Mouse (Mus musculus) stomach, embryonic 16.5 days (tissue): ENCODE results near the gene Snd1. TPM values are rescaled to one million over a fixed set of nuclear protein-coding genes. Genes with fewer than 3 reads are reported as not detected.
"Not testable (repeated sequence)": the region's sequence is repeated elsewhere in the genome, so short reads cannot be mapped to it uniquely, and the experiment has no call there.

Experiments used
- ATAC-seq: fragments of 200-750 bp; cut with Nextera tagmentation; 2 replicates; pipeline ENCODE4 v1.8.0; 2017; ENCODE audit warnings: moderate number of reproducible peaks, moderate TSS enrichment; ENCODE audit not compliant: insufficient read depth, low FRiP score
- H3K27ac ChIP-seq: fragments of 300-500 bp; sonication (generic); 2 replicates; pipeline ENCODE4 v1.5.1; 2014; ENCODE audit warnings: low read length
- H3K27me3 ChIP-seq: fragments of 300-500 bp; sonication (generic); 2 replicates; pipeline ENCODE4 v1.6.1; 2014; ENCODE audit warnings: low read length, control low read depth, mixed read lengths; ENCODE audit not compliant: control insufficient read depth, insufficient read depth
- H3K36me3 ChIP-seq: fragments of 300-500 bp; sonication (generic); 2 replicates; pipeline ENCODE4 v1.6.1; 2014; ENCODE audit warnings: low read length; ENCODE audit not compliant: control insufficient read depth, insufficient read depth
- H3K4me1 ChIP-seq: fragments of 300-500 bp; sonication (generic); 2 replicates; pipeline ENCODE4 v1.6.1; 2014; ENCODE audit warnings: low read length, control low read depth, mixed read lengths; ENCODE audit not compliant: control insufficient read depth, insufficient read depth
- H3K4me2 ChIP-seq: fragments of 300-500 bp; sonication (generic); 2 replicates; pipeline ENCODE4 v1.6.1; 2014; ENCODE audit warnings: low read depth, low read length, mixed read lengths
- H3K4me3 ChIP-seq: fragments of 300-500 bp; sonication (generic); replicated peaks from 2 replicates; pipeline ENCODE4 v1.5.1; 2014; ENCODE audit warnings: mild to moderate bottlenecking, low read length
- H3K9ac ChIP-seq: fragments of 300-500 bp; sonication (generic); 2 replicates; pipeline ENCODE4 v1.6.1; 2014; ENCODE audit warnings: low read length
- H3K9me3 ChIP-seq: fragments of 300-500 bp; sonication (generic); replicated peaks from 2 replicates; pipeline ENCODE4 v1.6.1; 2016; ENCODE audit warnings: low read length, control low read depth; ENCODE audit not compliant: control insufficient read depth
- WGBS: fragments of 180-500 bp; shearing (Covaris S2); extraction: QIAGEN DNeasy Blood & Tissue Kit; methylation state at CpG from one replicate; pipeline ENCODE4 v1.1.7; 2014; 5-methylcytosine and 5-hydroxymethylcytosine counted together
- polyA plus RNA-seq: library from polyadenylated mRNA; unstranded; fragments of >200 nt; fragmentation: Nextera tagmentation; extraction: Ambion mirVana; gene quantifications from 2 replicates; pipeline ENCODE4 v1.2.1, GENCODE M21; 2015

Gene Snd1
- polyA plus RNA-seq, 1 experiment from 2014 or later: 136 TPM

GRCm38 (mm10) chr6:28919346-28919745, 444.4 kb downstream of the Snd1 start:
- Histone ChIP-seq H3K36me3 (no peaks in the 10 kb centered on the region), H3K27ac (no peak overlapping the region), H3K4me2 (no peak overlapping the region), H3K4me1 (peaks cover 5% of the 10 kb centered on the region; the same call in 1 of the 2 replicates), H3K27me3 (no peaks in the 10 kb centered on the region), H3K4me3 (no peak overlapping the region), H3K9ac (no peak overlapping the region), H3K9me3 (no peaks in the 10 kb centered on the region)
- 53% methylated on average over 6 of the region's 6 CpGs for WGBS
- ATAC-seq: no peak

- H3K36me3 ChIP-seq: no peaks in the 10 kb centered on the region
- no peak overlapping the region for H3K4me3 ChIP-seq
- no peaks in the 10 kb centered on the region for H3K4me1 ChIP-seq
- no peak for ATAC-seq
- no peaks in the 10 kb centered on the region for H3K27me3 ChIP-seq
- no peak overlapping the region for H3K9ac ChIP-seq
- H3K4me2 ChIP-seq: no peak overlapping the region
- 88% methylated on average over 12 of the region's 12 CpGs for WGBS
- no peaks in the 10 kb centered on the region for H3K9me3 ChIP-seq
- H3K27ac ChIP-seq: no peak overlapping the region
Observed at GRCm38 (mm10) chr6:28922371-28922770, 447.4 kb downstream of the Snd1 start.

GRCm38 (mm10) chr6:28923091-28923824, 448.3 kb downstream of the Snd1 start:
- Histone ChIP-seq H3K4me3 (no peak overlapping the region), H3K27me3 (no peaks in the 10 kb centered on the region), H3K9ac (no peak overlapping the region), H3K4me1 (no peaks in the 10 kb centered on the region), H3K4me2 (no peak overlapping the region), H3K36me3 (no peaks in the 10 kb centered on the region), H3K9me3 (no peaks in the 10 kb centered on the region), H3K27ac (no peak overlapping the region)
- ATAC-seq: no peak
- WGBS: 76% methylated on average over 11 of the region's 11 CpGs

GRCm38 (mm10) chr6:28923837-28924236, 448.9 kb downstream of the Snd1 start:
- H3K4me2 ChIP-seq: no peak overlapping the region
- ATAC-seq: no peak
- no peaks in the 10 kb centered on the region for H3K9me3 ChIP-seq
- H3K4me1 ChIP-seq: no peaks in the 10 kb centered on the region
- H3K36me3 ChIP-seq: no peaks in the 10 kb centered on the region
- H3K9ac ChIP-seq: no peak overlapping the region
- no peak overlapping the region for H3K27ac ChIP-seq
- 81% methylated on average over 10 of the region's 10 CpGs for WGBS
- H3K4me3 ChIP-seq: no peak overlapping the region
- H3K27me3 ChIP-seq: no peaks in the 10 kb centered on the region

- H3K9ac ChIP-seq, H3K9me3 ChIP-seq, H3K36me3 ChIP-seq, H3K4me3 ChIP-seq, H3K4me2 ChIP-seq, H3K4me1 ChIP-seq, ATAC-seq, H3K27me3 ChIP-seq, H3K27ac ChIP-seq: not testable (repeated sequence)
- 53% methylated on average over 10 of the region's 24 CpGs for WGBS
Observed at GRCm38 (mm10) chr6:28927987-28928386, 453.0 kb downstream of the Snd1 start.

GRCm38 (mm10) chr6:28929169-28929803, 454.3 kb downstream of the Snd1 start:
- H3K27ac ChIP-seq, ATAC-seq, H3K4me2 ChIP-seq, H3K9me3 ChIP-seq, H3K4me1 ChIP-seq, H3K9ac ChIP-seq, H3K4me3 ChIP-seq, H3K36me3 ChIP-seq, H3K27me3 ChIP-seq: not testable (repeated sequence)
- 65% methylated on average over 19 of the region's 25 CpGs for WGBS

- Histone ChIP-seq H3K4me1 (peaks cover 2% of the 10 kb centered on the region; the same call in 1 of the 2 replicates), H3K9ac (no peak overlapping the region), H3K27me3 (no peaks in the 10 kb centered on the region), H3K4me3 (no peak overlapping the region), H3K4me2 (no peak overlapping the region), H3K27ac (no peak overlapping the region), H3K9me3 (no peaks in the 10 kb centered on the region), H3K36me3 (no peaks in the 10 kb centered on the region)
- 50% methylated on average over 9 of the region's 9 CpGs for WGBS
- no peak for ATAC-seq
Observed at GRCm38 (mm10) chr6:28931234-28931633, 456.3 kb downstream of the Snd1 start.

GRCm38 (mm10) chr6:28931636-28932327, 456.8 kb downstream of the Snd1 start:
- peak overlapping the region; percentile 2; the same call in 1 of the 2 replicates for H3K9ac ChIP-seq
- no peaks in the 10 kb centered on the region for H3K27me3 ChIP-seq
- no peaks in the 10 kb centered on the region for H3K9me3 ChIP-seq
- H3K4me3 ChIP-seq: peak overlapping the region; percentile 5
- no peak overlapping the region for H3K27ac ChIP-seq
- H3K36me3 ChIP-seq: no peaks in the 10 kb centered on the region
- WGBS: 6% methylated on average over 11 of the region's 13 CpGs
- peak; percentile 56 for ATAC-seq
- peaks cover 2% of the 10 kb centered on the region; the same call in 1 of the 2 replicates for H3K4me1 ChIP-seq
- peak overlapping the region; percentile 46 for H3K4me2 ChIP-seq
